ENCODE assay signal across 8 mouse cellular contexts in the genomic region with DNA sequence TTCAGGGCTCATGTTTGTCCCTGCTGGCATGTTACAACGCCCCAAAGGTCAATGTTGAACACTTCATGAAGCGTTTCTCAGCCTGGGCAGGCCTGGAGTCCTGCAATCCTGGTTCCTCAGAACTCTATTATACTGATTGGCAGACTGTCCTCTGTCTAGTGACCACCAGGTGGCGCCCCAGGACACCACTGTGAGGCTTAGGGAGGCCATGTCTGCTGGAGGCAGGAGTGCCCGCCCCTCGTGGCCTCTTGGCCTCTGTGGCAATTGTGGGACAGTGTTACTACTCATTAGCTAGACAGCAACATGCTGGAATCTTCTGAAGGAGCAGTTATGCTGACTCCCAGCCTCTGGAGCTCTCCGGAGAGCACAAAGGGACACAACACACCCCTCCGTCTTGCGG.
A peak's percentile ranks its signal among the peaks of the same experiment; 100 is the strongest.
DNase-seq lines count a peak whose midpoint lies in the region; ATAC-seq lines count a peak whose summit lies in the region.

No protein-coding gene starts in this region.

- no peaks in the 10 kb centered on the region; the same call in 1 of the 2 replicates for H3K4me1 ChIP-seq in heart, embryonic 11.5 days (ENCODE audit: control insufficient read depth, insufficient read depth, low read length)
- 0 out of 2 replicates have a peak, but pooled peaks cover 3% of the 10 kb centered on the region for H3K4me1 ChIP-seq in embryonic facial prominence, embryonic 13.5 days
- peaks cover 4% of the 10 kb centered on the region; the same call in 1 of the 2 replicates for H3K4me1 ChIP-seq in kidney, embryonic 16.5 days (ENCODE audit: insufficient read depth, low read length)
- H3K4me1 ChIP-seq in liver, embryonic 11.5 days (replicated peaks; ENCODE audit: control insufficient read depth, insufficient read depth, low read length): no peaks in the 10 kb centered on the region
- H3K4me1 ChIP-seq in stomach, embryonic 15.5 days: no peaks in the 10 kb centered on the region

- no peaks in the 10 kb centered on the region for H3K36me3 ChIP-seq in heart, embryonic 11.5 days (ENCODE audit: control insufficient read depth, insufficient read depth, low read length)
- H3K36me3 ChIP-seq in embryonic facial prominence, embryonic 13.5 days: 0 out of 2 replicates have a peak, but pooled peaks cover 4% of the 10 kb centered on the region
- no peaks in the 10 kb centered on the region for H3K36me3 ChIP-seq in kidney, embryonic 16.5 days (ENCODE audit: insufficient read depth, low read length)
- no peaks in the 10 kb centered on the region for H3K36me3 ChIP-seq in liver, embryonic 11.5 days (ENCODE audit: control insufficient read depth, insufficient read depth, low read length)
- H3K36me3 ChIP-seq in stomach, embryonic 15.5 days: no peaks in the 10 kb centered on the region

- no peaks in the 10 kb centered on the region for H3K9me3 ChIP-seq in heart, embryonic 11.5 days (replicated peaks; ENCODE audit: control insufficient read depth, low read length)
- no peaks in the 10 kb centered on the region for H3K9me3 ChIP-seq in embryonic facial prominence, embryonic 13.5 days
- H3K9me3 ChIP-seq in kidney, embryonic 16.5 days (ENCODE audit: low read length): no peaks in the 10 kb centered on the region
- H3K9me3 ChIP-seq in liver, embryonic 11.5 days (ENCODE audit: control insufficient read depth, low read length): no peaks in the 10 kb centered on the region
- H3K9me3 ChIP-seq in stomach, embryonic 15.5 days: no peaks in the 10 kb centered on the region

- H3K9ac ChIP-seq in heart, embryonic 11.5 days (ENCODE audit: low read depth, low read length): no peak overlapping the region
- peak overlapping the region; percentile 27; the same call in 1 of the 2 replicates for H3K9ac ChIP-seq in embryonic facial prominence, embryonic 13.5 days
- H3K9ac ChIP-seq in kidney, embryonic 16.5 days (replicated peaks; ENCODE audit: low read length): 0 out of 2 replicates have a peak overlapping the region, but pooled peaks have one; percentile 38
- H3K9ac ChIP-seq in liver, embryonic 11.5 days (ENCODE audit: low read depth, low read length): no peak overlapping the region
- no peak overlapping the region for H3K9ac ChIP-seq in stomach, embryonic 15.5 days

- no peak; the same call in 1 of the 2 replicates for ATAC-seq in heart, embryonic 11.5 days (replicated peaks; ENCODE audit: insufficient number of reproducible peaks, low FRiP score, low TSS enrichment)
- ATAC-seq in embryonic facial prominence, embryonic 13.5 days (ENCODE audit: insufficient number of reproducible peaks, insufficient read depth, low FRiP score, low TSS enrichment, low read depth): peak; percentile 61; the same call in 1 of the 2 replicates
- peak; percentile 76 for ATAC-seq in kidney, embryonic 16.5 days (ENCODE audit: low FRiP score, low TSS enrichment)
- ATAC-seq in liver, embryonic 11.5 days (replicated peaks; ENCODE audit: low FRiP score): peak; percentile 70
- peak; percentile 68; the same call in 1 of the 2 replicates for ATAC-seq in stomach, embryonic 15.5 days (ENCODE audit: insufficient read depth, low FRiP score, low read depth)

- DNase-seq in heart, adult 18-20 months: peak; percentile 76 to 86
- peak; percentile 71 for DNase-seq in heart, adult 8-10 months (ENCODE audit: low spot score)
- DNase-seq in liver, embryonic 11.5 days (ENCODE audit: low spot score): peak; percentile 83
- DNase-seq in neural tube, embryonic 10.5 days (ENCODE audit: extremely low spot score, low spot score): peak; percentile 91

- no peak overlapping the region for H3K27ac ChIP-seq in heart, embryonic 11.5 days (ENCODE audit: low read depth, low read length)
- H3K27ac ChIP-seq in embryonic facial prominence, embryonic 13.5 days: no peak overlapping the region
- no peak overlapping the region for H3K27ac ChIP-seq in kidney, embryonic 16.5 days (ENCODE audit: low read length)
- H3K27ac ChIP-seq in liver, embryonic 11.5 days (ENCODE audit: low read depth, low read length): no peak overlapping the region
- no peak overlapping the region for H3K27ac ChIP-seq in stomach, embryonic 15.5 days

- H3K4me2 ChIP-seq in heart, embryonic 11.5 days: no peak overlapping the region
- no peak overlapping the region for H3K4me2 ChIP-seq in embryonic facial prominence, embryonic 13.5 days
- no peak overlapping the region for H3K4me2 ChIP-seq in kidney, embryonic 16.5 days (replicated peaks; ENCODE audit: low read depth, low read length)
- no peak overlapping the region for H3K4me2 ChIP-seq in liver, embryonic 11.5 days
- H3K4me2 ChIP-seq in stomach, embryonic 15.5 days: no peak overlapping the region

- WGBS in heart, embryonic 11.5 days (ENCODE audit: insufficient replicate concordance): 36% methylated on average over 8 of the region's 8 CpGs
- 33% methylated on average over 8 of the region's 8 CpGs for WGBS in embryonic facial prominence, embryonic 13.5 days
- WGBS in kidney, embryonic 16.5 days: 36% methylated on average over 8 of the region's 8 CpGs
- WGBS in liver, embryonic 11.5 days: 37% methylated on average over 8 of the region's 8 CpGs
- WGBS in stomach, embryonic 15.5 days: 33% methylated on average over 8 of the region's 8 CpGs

- H3K27me3 ChIP-seq in heart, embryonic 11.5 days (ENCODE audit: control insufficient read depth, insufficient read depth, low read length): no peaks in the 10 kb centered on the region
- no peaks in the 10 kb centered on the region for H3K27me3 ChIP-seq in embryonic facial prominence, embryonic 13.5 days
- no peaks in the 10 kb centered on the region for H3K27me3 ChIP-seq in kidney, embryonic 16.5 days (ENCODE audit: insufficient read depth, low read length)
- H3K27me3 ChIP-seq in liver, embryonic 11.5 days (replicated peaks; ENCODE audit: control insufficient read depth, insufficient read depth, low read length): no peaks in the 10 kb centered on the region
- no peaks in the 10 kb centered on the region for H3K27me3 ChIP-seq in stomach, embryonic 15.5 days (replicated peaks)

- no peak overlapping the region for H3K4me3 ChIP-seq in heart, embryonic 11.5 days (ENCODE audit: low read depth, low read length)
- no peak overlapping the region for H3K4me3 ChIP-seq in embryonic facial prominence, embryonic 13.5 days
- no peak overlapping the region for H3K4me3 ChIP-seq in kidney, embryonic 16.5 days (ENCODE audit: low read length)
- H3K4me3 ChIP-seq in liver, embryonic 11.5 days (ENCODE audit: low read depth, low read length): no peak overlapping the region
- H3K4me3 ChIP-seq in stomach, embryonic 15.5 days (replicated peaks): no peak overlapping the region

Comparison
In these comparisons a context has a peak if more than half of its experiments do, and no peak if none do; other contexts are left out.
1. H3K9ac ChIP-seq: peak in embryonic facial prominence, embryonic 13.5 days (single experiment) and kidney, embryonic 16.5 days (single experiment); none in heart, embryonic 11.5 days (single experiment), liver, embryonic 11.5 days (single experiment) and stomach, embryonic 15.5 days (single experiment).
2. Peak in every context shown above with its lines, with median percentiles within 50 percentile points of each other: DNase-seq.